Mouse (Mus musculus) small intestine, adult 2 months (tissue): ENCODE data around the gene Amz1. TPM values are rescaled to one million over a fixed set of nuclear protein-coding genes. Genes with fewer than 3 reads are reported as not detected.

ENCODE experiments used
- H3K27ac ChIP-seq: fragments of 200-500 bp; 2 replicates; pipeline ENCODE4 v1.5.1; 2012; ENCODE audit warnings: low read depth, low read length, control low read depth, inconsistent platforms; ENCODE audit not compliant: insufficient read depth
- H3K27me3 ChIP-seq: fragments of 200-500 bp; 2 replicates; pipeline ENCODE4 v1.6.1; 2012; ENCODE audit warnings: mild to moderate bottlenecking, moderate library complexity, low read length, inconsistent platforms; ENCODE audit not compliant: control insufficient read depth, insufficient read depth
- H3K36me3 ChIP-seq: fragments of 200-500 bp; 2 replicates; pipeline ENCODE4 v1.6.1; 2012; ENCODE audit warnings: mild to moderate bottlenecking, low read length, control low read depth, inconsistent platforms; ENCODE audit not compliant: control insufficient read depth, insufficient read depth
- H3K4me1 ChIP-seq: fragments of 200-500 bp; 2 replicates; pipeline ENCODE4 v1.6.1; 2012; ENCODE audit warnings: low read length, inconsistent platforms, mixed read lengths; ENCODE audit not compliant: control insufficient read depth, insufficient read depth, insufficient read length
- H3K4me3 ChIP-seq: fragments of 200-500 bp; 2 replicates; pipeline ENCODE4 v1.5.1; 2012; ENCODE audit warnings: low read depth, mild to moderate bottlenecking, control low read depth, inconsistent platforms, low read length, moderate library complexity
- CTCF ChIP-seq: fragments of 200-500 bp; IDR thresholded peaks from 2 replicates; pipeline ENCODE4 v1.5.1; 2012; ENCODE audit warnings: low read depth, mild to moderate bottlenecking, control low read depth, inconsistent platforms, low read length, moderate library complexity, mixed read lengths; ENCODE audit not compliant: insufficient replicate concordance, insufficient read length; ENCODE audit errors: extremely low read depth
- POLR2A ChIP-seq: fragments of 200-500 bp; IDR thresholded peaks from 2 replicates; pipeline ENCODE4 v1.6.1; 2012; ENCODE audit warnings: low read depth, mild to moderate bottlenecking, control low read depth, inconsistent platforms, low read length, moderate library complexity
- WGBS: fragments of 180-500 bp; shearing (Covaris S2); methylation state at CpG from one replicate; pipeline ENCODE4 v1.1.7; 2018; 5-methylcytosine and 5-hydroxymethylcytosine counted together
- polyA plus RNA-seq: library from polyadenylated mRNA; depleted of rRNA; stranded (reverse); fragments of >200 nt; gene quantifications from 2 replicates; pipeline ENCODE4 v1.2.3, GENCODE M21; 2012

Gene Amz1
- polyA plus RNA-seq, 1 experiment: 3.8 TPM

DNA sequence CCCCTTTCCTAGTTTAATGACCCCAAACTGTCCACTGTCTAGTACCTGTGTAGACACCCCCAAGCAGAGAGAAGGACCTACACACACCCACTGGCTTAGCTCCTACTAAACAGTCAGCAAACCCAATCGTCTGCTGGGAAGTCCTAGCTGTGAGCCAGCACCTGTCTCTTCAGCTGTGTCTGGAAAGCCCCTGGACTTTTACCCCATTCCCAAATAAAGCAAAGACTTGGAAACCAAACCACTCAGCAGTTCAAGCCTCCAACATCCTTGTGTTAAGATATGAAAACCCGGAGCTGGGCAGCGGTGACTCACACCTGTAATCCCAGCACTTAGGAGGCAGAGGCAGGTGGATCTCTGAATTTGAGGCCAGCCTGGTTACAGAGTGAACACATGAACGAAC lies 42.6 kb downstream of the Amz1 start:
- no peak overlapping the region for H3K4me3 ChIP-seq
- no peaks in the 10 kb centered on the region; the same call in 1 of the 2 replicates for H3K36me3 ChIP-seq
- no peaks in the 10 kb centered on the region for H3K27me3 ChIP-seq
- peaks cover 2% of the 10 kb centered on the region; the same call in 1 of the 2 replicates for H3K4me1 ChIP-seq
- no peak overlapping the region for H3K27ac ChIP-seq
- TF ChIP-seq POLR2A (no peak), CTCF (no peak)
- 27% methylated on average over 4 of the region's 4 CpGs for WGBS

DNA sequence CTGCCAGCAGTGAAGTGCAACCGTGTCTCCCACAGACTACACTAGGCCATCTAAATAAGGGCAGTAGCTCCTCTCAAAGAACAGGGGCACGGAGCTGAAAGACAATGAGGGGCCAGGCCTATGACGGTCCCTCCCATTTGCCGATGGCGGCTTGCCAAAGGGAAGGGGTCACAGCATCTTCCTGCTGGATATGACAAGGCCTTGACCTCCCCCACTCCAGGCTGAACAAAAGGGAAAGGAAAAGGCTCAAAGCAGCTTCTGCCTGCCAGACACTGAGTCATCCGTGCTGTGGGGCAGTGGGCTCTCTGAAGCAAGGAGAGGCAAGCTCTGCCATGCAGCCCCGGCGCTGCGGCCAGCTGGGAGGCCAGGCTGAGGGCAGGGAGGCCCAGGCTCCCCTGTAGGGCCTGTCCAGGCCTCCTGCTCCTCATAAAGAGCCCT lies 43.8 kb downstream of the Amz1 start:
- TF ChIP-seq POLR2A (no peak), CTCF (no peak)
- Histone ChIP-seq H3K36me3 (no peaks in the 10 kb centered on the region), H3K4me1 (peaks cover 2% of the 10 kb centered on the region; the same call in 1 of the 2 replicates), H3K4me3 (no peak overlapping the region), H3K27me3 (no peaks in the 10 kb centered on the region), H3K27ac (peak overlapping the region; percentile 59)
- 63% methylated on average over 9 of the region's 9 CpGs for WGBS

DNA sequence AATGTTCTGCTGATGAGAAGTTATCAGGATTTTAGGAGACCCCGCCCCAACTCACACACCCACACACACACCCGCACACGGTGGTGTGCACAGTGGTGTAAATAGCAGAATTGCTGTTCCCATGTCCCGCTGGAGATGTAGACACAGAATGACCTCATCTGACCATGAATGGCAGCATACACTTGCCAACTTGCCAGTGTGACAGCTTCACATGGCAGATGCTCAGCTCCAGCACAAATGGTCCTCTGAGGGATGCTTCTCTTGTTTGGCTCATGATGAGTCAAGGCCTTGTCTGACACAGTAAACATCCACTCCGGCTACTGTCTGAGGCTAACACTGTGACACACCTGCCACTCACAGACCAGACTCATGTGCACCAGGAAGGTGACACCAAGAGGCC lies 44.4 kb downstream of the Amz1 start:
- WGBS: 60% methylated on average over 5 of the region's 5 CpGs
- Histone ChIP-seq H3K4me3 (no peak overlapping the region), H3K27me3 (no peaks in the 10 kb centered on the region), H3K27ac (peak overlapping the region; percentile 59), H3K4me1 (peaks cover 2% of the 10 kb centered on the region; the same call in 1 of the 2 replicates), H3K36me3 (no peaks in the 10 kb centered on the region)
- no peak for TF ChIP-seq POLR2A
- no peak for TF ChIP-seq CTCF

DNA sequence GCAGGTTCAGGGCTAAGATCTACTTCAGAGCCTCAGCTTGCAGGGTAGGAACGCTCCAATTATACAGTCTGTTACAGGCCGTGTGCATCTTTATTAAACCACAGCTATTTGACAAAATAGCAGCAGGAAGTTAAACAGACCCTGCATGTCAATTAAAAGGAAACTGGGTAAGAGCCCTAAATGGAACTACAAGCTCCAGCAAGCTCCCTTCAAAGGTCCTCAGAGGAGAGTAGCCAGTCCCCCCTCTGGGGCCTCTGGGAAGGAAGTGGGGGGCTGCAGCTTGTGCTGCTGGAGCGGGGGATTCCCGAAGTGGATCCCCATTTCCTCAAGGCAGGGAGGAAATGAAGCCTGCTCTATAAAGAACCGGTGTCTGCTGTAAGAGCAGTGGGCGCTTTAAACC lies 47.7 kb downstream of the Amz1 start:
- 66% methylated on average over 6 of the region's 6 CpGs for WGBS
- H3K4me1 ChIP-seq: peaks cover 2% of the 10 kb centered on the region; the same call in 1 of the 2 replicates
- TF ChIP-seq CTCF (no peak), POLR2A (no peak)

GRCm38 (mm10) chr5:140772158-140772557 lies 48.2 kb downstream of the Amz1 start:
- H3K27ac ChIP-seq: peak overlapping the region; percentile 59; the same call in 1 of the 2 replicates
- 67% methylated on average over 7 of the region's 7 CpGs for WGBS
- H3K27me3 ChIP-seq: no peaks in the 10 kb centered on the region
- no peaks in the 10 kb centered on the region for H3K36me3 ChIP-seq
- TF ChIP-seq POLR2A (no peak), CTCF (no peak)
- no peak overlapping the region for H3K4me3 ChIP-seq
- peaks cover 2% of the 10 kb centered on the region; the same call in 1 of the 2 replicates for H3K4me1 ChIP-seq

More for the DNA sequence above, 47.7 kb downstream of the Amz1 start:
- Histone ChIP-seq H3K27ac (peak overlapping the region; percentile 59), H3K36me3 (no peaks in the 10 kb centered on the region), H3K27me3 (no peaks in the 10 kb centered on the region), H3K4me3 (no peak overlapping the region)

DNA sequence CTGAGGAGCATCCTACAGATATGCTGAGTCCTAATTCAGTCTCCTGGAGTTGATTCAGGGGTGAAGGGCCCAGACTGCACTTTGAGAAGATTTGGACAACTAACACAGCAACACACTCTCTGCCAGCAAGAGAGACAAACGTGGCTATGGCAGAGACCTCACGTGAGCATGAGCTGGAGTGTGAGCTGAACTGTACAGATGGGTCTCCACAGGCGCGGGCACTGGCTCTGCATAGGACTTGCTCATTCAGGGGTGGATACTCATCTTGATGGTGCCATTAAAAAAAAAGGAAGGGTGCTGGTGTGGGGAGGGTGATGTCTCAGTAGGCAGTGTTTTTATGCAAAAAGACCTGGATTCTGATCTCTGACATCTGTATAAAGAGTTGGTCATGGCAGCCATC lies 51.2 kb downstream of the Amz1 start:
- Histone ChIP-seq H3K4me3 (no peak overlapping the region), H3K36me3 (0 out of 2 replicates have a peak, but pooled peaks cover 3% of the 10 kb centered on the region), H3K4me1 (no peaks in the 10 kb centered on the region), H3K27me3 (no peaks in the 10 kb centered on the region), H3K27ac (no peak overlapping the region)
- 92% methylated on average over 4 of the region's 4 CpGs for WGBS
- TF ChIP-seq CTCF (no peak), POLR2A (no peak)

DNA sequence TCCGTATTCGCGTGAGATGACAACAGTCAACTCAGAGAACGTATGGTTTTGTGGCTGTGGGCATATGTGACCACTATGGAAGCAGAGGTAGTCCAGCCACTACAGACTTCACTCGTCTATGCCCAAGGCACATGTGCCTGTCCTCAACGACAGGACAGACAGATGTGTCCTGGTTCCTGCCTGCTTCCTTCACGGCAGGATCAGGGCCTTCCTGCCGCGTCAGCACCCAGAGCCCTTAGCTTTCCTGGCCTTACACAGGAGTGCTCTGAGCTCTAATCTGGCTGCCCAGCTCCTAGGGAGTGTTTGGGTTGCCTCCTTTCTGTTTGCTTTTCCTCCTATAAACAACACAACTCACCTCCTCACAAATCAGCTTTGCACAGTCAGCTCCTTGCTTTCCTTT lies 53.0 kb downstream of the Amz1 start:
- 73% methylated on average over 9 of the region's 9 CpGs for WGBS
- TF ChIP-seq CTCF (no peak), POLR2A (no peak)
- Histone ChIP-seq H3K27me3 (no peaks in the 10 kb centered on the region), H3K36me3 (peaks cover 5% of the 10 kb centered on the region; the same call in 1 of the 2 replicates), H3K4me1 (no peaks in the 10 kb centered on the region), H3K4me3 (no peak overlapping the region), H3K27ac (no peak overlapping the region)

DNA sequence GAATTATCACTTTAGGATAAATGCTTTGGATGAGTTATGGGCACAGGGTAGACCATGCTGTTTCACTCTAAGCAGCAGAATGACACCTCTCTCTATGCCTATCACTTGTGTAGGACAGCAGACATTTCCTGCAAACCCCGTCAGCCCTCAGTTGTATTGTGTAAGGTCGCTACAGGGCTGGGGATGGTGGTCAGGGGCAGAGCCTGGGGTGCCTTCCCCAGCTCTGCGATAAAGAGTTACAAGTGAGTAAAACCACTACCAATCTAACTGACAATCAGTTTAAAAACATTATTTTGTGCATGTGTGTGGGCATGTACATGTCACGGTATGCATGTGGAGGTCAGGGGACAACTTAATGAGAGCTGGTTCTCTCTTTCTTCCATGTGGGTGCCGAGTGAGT lies 57.2 kb downstream of the Amz1 start:
- Histone ChIP-seq H3K4me3 (no peak overlapping the region), H3K4me1 (no peaks in the 10 kb centered on the region), H3K36me3 (peaks cover 12% of the 10 kb centered on the region), H3K27ac (no peak overlapping the region), H3K27me3 (no peaks in the 10 kb centered on the region)
- 89% methylated on average over 5 of the region's 5 CpGs for WGBS
- TF ChIP-seq POLR2A (no peak), CTCF (no peak)
